In genomic region chr4:106804910-106805274, GRCm38 (mm10) we compare ENCODE assay signal across 8 mouse cellular contexts. TPM values are rescaled to one million over a fixed set of nuclear protein-coding genes. Genes with fewer than 3 reads are reported as not detected.
DNase-seq lines count a peak whose midpoint lies in the region; ATAC-seq lines count a peak whose summit lies in the region.

Acot11 (minus strand) TSS chr4:106804998.

- peak within 1 kb of the TSS; percentile 6; the same call in 1 of the 2 replicates for H3K4me3 ChIP-seq in midbrain, embryonic 15.5 days

- peak within 1 kb of the TSS; percentile 40 for H3K4me2 ChIP-seq in midbrain, embryonic 15.5 days

- peaks cover 9% of the 10 kb centered on the region for H3K4me1 ChIP-seq in midbrain, embryonic 15.5 days

- H3K27ac ChIP-seq in midbrain, embryonic 15.5 days: no peak within 1 kb of the TSS

- no peaks in the 10 kb centered on the region for H3K36me3 ChIP-seq in midbrain, embryonic 15.5 days (replicated peaks)

- DNase-seq in frontal cortex, adult 2 months (ENCODE audit: extremely low spot score in 1 of 2, low spot score in 1 of 2): no peak
- no peak for DNase-seq in frontal cortex, postnatal 25 days (ENCODE audit: low spot score in 2 of 2)
- DNase-seq in embryo, embryonic 10 days (ENCODE audit: low spot score): peak; percentile 71
- peak; percentile 51 for DNase-seq in heart, adult 8-10 months (ENCODE audit: low spot score)
- DNase-seq in kidney, adult 18-20 months: peak; percentile 68
- DNase-seq in liver: peak; percentile 87
- DNase-seq in urinary bladder, postnatal 36 days (ENCODE audit: low spot score in 2 of 2): peak; percentile 13 to 64

- 5% methylated on average over 23 of the region's 23 CpGs for WGBS in midbrain, embryonic 15.5 days

- peaks cover 12% of the 10 kb centered on the region for H3K27me3 ChIP-seq in midbrain, embryonic 15.5 days (replicated peaks)

- no peak for ATAC-seq in midbrain, embryonic 15.5 days (replicated peaks)

- H3K9ac ChIP-seq in midbrain, embryonic 15.5 days: no peak within 1 kb of the TSS

- H3K9me3 ChIP-seq in midbrain, embryonic 15.5 days: no peaks in the 10 kb centered on the region

RNA-seq across cellular contexts. Expression of gene Acot11, which starts in this region (rescaled TPM):
- 19.4 and 21.4 TPM in 2 replicates for polyA plus RNA-seq in frontal cortex, adult 2 months (2012; rRNA removed)
- total RNA-seq in heart, adult 8-10 months (2022): 10 to 100 TPM; 26.2 to 44.3 (median 36.4) TPM
- polyA plus RNA-seq in midbrain, embryonic 15.5 days (2015; fragmentation: Nextera tagmentation; extraction: Ambion mirVana): 2.2 TPM in 2 replicates

Comparison
In these comparisons a context has a peak if more than half of its experiments do, and no peak if none do; other contexts are left out.
1. DNase-seq: peak in embryo, embryonic 10 days (single experiment), heart, adult 8-10 months (single experiment), kidney, adult 18-20 months (single experiment), liver (single experiment) and urinary bladder, postnatal 36 days (2 of 2); none in frontal cortex, adult 2 months (0 of 2) and frontal cortex, postnatal 25 days (0 of 2).